Mouse (Mus musculus) retina, postnatal 7 days (tissue): ENCODE measurements at regions not wholly inside any gene's neighbourhood (a gene's known extent, or its start where the extent isn't known, plus 50 kb on each side); places are given as distances from the start of the nearest gene placed in this dataset.

Source experiments
- DNase-seq: peaks from one replicate; pipeline ENCODE4 v3.0.0-alpha.2; 2012; ENCODE audit warnings: low read depth, low spot score

- no peak for DNase-seq
Measured at GRCm38 (mm10) chr1:184536311-184537200, 195.9 kb downstream of the Hlx start.

DNA sequence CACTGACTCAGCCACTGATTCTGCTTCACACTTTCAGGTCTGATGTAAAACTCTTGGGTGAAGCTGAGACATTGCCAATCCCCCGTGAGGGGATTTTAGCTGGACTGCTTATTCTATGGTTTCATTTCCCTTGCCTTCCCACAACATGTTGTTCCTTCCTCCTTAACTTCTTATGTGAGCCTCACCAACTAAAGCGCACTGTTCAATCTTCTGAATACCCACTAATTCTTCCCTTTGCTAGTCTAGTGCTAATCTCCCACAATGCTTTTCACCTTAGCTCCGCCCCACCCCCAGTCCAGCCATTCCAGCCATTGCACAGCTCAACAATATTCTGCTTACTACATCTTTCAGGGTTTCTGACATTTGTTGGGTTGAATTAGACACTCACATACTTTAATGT is 196.7 kb downstream of the Hlx start:
- DNase-seq = no peak

DNA sequence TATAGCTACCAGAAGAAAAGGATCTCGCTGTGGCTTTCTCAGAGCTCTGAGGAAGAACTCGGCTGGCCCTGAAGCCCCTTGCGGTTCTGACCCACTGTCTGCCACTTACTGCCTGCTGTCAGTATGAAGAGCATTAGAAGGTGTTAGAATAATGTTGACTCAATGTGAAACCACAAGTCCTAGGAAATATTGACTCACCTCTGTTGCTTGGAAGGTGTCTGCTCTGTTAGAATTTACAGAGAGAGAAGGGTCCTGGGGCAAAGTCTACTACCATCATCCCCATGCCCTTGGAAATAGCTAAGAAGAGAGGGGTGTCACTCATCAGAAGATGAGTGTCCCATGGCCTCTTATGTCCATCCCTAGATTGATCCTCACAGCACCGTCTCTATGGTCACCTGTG is 197.9 kb downstream of the Hlx start:
- no peak for DNase-seq

GRCm38 (mm10) chr1:184533870-184534269 is 198.5 kb downstream of the Hlx start:
- no peak for DNase-seq

- no peak for DNase-seq
Measured at GRCm38 (mm10) chr1:184532488-184533055, 199.8 kb downstream of the Hlx start.

- no peak for DNase-seq
Measured at GRCm38 (mm10) chr1:184530606-184531320, 201.7 kb downstream of the Hlx start.

DNA sequence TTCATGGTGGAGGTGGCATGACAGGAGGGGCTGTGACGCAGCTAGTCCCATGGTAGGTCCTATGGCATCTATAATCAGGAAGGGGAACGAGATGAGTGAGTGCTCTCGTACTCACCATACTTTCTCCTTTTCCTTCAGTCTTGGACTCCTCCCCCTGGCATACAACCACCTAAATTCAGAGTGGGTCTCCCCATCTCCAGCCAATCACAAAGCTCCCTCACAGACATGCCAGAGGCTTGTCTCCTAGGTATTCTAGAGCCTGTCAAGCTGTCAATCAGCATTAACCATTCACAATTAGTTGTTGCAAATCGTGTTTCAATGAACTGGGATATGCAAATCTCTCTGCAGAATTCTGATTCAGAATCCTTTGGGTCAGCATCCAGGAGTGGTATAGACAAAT is 206.7 kb downstream of the Hlx start:
- no peak for DNase-seq

DNA sequence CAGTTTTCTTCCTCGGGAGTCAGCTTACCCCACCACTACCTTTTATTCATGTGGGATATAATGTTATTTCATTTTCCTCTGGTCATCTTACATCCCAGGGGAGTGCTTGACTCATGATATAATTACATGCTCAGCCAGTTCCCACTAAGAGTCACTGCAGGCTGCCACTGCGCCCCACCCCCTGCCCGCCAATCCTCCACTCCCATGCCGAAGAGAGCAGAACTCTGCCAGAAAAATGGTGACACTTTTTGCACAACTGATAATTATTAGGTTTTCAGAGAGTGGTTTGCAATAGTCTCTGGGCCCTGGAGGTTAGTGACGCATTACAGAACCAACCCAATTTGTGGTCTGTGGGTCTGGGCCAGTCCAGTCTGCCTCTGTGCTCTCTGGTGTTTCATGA is 212.9 kb downstream of the Hlx start:
- no peak for DNase-seq

DNA sequence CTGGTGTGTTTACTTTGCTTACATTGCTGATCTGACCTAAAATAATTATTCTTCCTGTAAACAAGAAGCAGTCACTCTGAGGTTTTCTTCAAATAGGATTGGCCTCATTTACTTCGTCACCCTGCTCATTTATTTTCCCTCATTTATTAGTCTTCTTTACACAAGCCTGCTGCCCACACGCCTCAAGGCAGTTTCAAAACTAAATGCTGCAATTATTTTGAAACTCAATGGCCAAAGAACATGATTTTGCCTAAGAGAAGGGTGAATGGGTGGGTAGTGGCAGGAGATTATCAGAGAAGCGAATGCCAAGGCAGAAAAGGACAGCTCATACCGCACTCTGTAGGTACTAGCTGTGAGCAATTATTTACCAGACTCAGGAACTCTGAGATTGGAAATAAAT is 227.8 kb downstream of the Hlx start:
- no peak for DNase-seq

- no peak for DNase-seq
Measured at GRCm38 (mm10) chr1:184503827-184504355, 228.5 kb downstream of the Hlx start.

DNA sequence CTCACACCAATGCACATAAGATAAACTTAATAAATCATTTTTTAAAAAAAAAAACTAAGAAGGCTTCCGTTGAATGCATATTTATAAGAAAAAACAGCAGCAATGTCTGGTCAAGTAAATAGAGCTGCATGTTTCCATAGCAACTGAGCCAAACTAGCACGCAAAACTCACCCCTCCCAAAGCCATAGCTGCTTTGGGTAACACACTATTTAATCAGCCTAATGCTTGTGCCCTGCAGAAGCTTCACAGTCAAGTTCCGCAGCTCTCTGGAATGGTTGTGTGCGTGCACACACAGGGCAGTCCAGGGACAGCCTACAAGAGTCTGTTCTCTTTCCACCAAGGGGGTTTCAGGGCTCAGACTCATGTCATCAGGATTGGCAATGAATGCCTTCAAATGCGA is 231.7 kb downstream of the Hlx start:
- DNase-seq = no peak

DNA sequence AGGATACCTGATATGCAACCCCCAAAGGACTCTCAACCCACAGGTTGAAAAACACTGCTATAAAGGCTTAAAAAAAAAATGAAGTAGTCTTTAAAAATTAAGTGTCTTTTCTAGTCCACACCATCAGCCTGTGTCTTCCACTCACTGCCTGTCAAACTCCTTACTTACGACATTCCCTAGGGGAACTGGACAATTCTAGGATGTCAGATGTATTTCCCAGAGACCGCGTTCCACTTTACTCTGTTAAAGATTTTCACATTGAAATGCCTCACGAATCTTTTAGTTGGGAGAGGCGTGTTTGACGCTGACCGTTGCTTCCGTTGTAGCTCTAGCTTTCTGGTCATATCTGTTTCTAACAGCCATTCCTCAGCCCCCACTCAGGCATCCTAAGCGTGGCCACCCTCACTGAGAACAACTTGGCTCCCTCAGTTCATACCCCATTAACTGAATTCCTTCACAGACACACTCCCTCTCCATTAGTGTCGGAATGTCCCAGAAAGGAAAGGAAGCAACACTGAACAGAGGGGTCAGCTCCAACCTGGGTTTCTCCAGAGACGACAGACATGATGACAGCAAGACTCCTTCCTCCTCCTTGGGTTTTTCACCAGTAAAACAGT is 233.4 kb downstream of the Hlx start:
- no peak for DNase-seq

DNA sequence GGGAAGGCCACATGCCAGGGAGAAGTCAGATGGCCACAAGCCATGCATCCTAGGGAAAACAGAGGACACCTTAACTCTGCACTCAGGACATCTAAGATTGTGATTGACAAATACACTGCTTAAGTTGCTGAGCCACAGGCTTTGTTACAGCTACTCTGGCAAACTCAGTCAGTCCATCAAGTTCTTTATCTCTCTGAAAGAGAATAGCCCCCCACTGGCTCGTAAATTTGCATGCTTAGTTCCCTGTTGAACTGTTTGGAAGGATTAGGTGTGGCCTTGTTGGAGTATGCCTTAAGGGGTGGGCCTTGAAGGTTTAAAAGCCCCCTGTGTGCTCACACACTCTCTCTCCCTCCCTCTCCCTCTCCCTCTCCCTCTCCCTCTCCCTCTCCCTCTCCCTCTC is 235.4 kb downstream of the Hlx start:
- no peak for DNase-seq

- DNase-seq = no peak
Measured at GRCm38 (mm10) chr1:184493811-184494210, 238.6 kb downstream of the Hlx start.

GRCm38 (mm10) chr1:184492115-184492514 is 240.3 kb downstream of the Hlx start:
- DNase-seq = no peak

DNA sequence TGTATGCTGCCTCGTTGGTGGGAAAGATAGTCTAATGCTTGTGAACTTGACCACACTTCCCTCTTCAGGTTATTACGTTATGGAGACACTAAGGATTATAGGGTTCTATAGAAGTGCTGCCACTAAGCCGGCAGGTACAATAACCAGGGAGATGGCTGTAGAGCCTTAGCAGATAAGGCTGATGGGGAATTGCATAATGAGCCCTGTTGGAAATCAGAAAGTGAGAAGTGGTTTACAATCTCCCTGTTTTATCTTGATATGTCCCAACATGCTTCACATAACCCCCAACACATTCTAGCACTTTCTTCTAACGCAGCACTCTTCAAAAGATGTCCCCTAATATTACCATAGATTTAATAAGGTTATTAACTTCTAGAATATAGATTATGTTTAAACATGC is 241.2 kb downstream of the Hlx start:
- DNase-seq = no peak

DNA sequence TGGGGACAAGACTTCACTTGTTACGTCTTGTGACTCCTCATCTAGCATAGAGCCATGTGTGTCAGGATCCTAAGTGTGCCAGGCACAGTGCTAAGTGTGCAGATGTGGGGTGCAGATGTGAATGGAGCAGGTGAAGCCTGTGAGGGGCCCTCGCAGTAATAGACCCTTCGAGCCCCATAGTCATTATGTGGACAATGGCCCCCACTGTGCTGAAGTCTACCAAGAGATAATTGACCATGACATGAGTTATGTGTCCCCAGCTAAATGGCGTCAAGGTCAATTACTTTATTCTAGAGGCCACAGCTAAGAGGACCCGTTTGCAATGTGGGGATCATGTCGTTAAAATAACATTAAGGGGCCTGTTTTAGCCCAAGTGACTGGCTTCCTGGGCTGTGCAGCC is 245.0 kb downstream of the Hlx start:
- no peak for DNase-seq

- DNase-seq = no peak
Measured at GRCm38 (mm10) chr1:184484801-184485200, 247.6 kb downstream of the Hlx start.

- no peak for DNase-seq
Measured at GRCm38 (mm10) chr1:184483371-184483770, 249.0 kb downstream of the Hlx start.

DNA sequence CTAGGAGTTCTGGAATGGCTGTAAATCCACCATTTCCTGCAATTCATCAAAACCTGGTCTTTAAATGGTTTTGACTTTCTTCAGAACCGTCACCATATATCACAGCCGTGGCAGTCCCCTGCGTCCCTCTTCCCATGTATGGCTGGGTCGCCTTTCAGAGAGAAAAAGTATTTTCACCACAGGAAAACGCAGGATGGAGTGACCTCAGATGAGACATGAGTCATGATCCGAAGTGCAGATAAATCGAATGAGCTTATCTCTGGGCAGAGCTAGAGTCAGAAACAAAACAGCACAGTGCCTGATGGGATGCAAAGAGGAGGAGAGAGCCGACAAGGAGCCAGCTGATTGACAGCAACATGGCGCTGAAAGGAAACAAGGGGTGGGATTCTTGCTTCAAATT is 250.4 kb downstream of the Hlx start:
- no peak for DNase-seq

DNA sequence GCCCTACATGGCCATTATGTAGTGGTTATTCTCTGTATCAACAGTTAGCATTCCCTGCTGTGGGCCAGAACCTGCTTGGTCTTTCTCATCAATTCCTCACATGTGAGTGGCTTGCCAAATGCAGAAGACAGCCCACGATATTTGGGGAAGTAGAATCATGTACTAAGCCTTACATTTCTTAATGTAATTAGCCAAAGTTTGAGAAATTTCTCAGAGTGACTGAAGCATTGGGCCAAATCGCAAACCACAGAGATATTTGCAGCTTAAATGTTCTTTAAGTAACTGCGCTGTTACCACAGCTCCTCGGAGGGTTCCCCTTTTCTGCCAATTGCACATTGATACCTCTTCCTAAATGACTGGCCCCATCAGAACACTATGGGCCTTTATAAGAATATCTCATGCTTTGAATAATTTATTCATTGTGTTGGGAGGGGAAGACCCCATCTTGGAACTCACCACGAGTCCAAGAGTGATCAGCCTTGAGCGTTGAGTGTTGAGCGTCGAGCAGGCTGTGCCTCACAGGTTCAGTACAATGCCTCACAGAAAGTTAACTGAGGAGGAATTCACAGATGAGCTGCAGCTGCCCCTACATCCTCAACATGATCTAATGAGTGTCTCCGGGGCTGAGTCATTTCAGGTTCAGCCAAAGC is 251.7 kb downstream of the Hlx start:
- no peak for DNase-seq

DNA sequence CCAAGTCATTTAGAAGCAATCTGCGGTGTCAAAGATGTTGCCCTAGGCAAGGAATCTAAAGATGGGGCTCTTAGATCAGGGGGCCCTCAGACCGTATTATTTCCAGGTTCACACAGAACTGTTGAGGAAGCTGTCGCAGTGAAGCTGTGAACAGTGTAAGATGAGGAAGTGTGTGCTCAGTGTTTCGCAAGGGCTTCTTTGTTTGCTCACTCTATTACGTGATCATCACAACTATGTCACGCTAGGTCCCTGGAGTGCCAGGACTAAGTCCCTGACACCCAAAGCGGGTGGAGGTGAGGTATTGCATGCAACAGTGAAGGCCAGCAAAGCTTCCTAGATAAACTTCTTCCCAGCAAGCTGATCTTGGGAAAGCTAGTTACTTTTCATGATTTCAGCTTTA is 254.4 kb downstream of the Hlx start:
- DNase-seq = no peak
